Mouse (Mus musculus) C2C12 (cell line): ENCODE data around the gene Ptprn2. TPM values are rescaled to one million over a fixed set of nuclear protein-coding genes. Genes with fewer than 3 reads are reported as not detected.

ENCODE experiments used
- H3K27me3 ChIP-seq: one replicate; pipeline ENCODE4 v1.6.1; 2011; ENCODE audit not compliant: control insufficient read depth, insufficient read depth, insufficient read length
- H3K36me3 ChIP-seq: one replicate; pipeline ENCODE4 v1.6.1; 2011; ENCODE audit not compliant: control insufficient read depth, insufficient read depth
- H3K4me3 ChIP-seq: one replicate; pipeline ENCODE4 v1.5.1; 2011; ENCODE audit warnings: mild to moderate bottlenecking, control low read depth; ENCODE audit not compliant: poor library complexity, insufficient read depth, severe bottlenecking
- H3K79me2 ChIP-seq: one replicate; pipeline ENCODE4 v1.6.1; 2011; ENCODE audit not compliant: control insufficient read depth, insufficient read depth
- H3K79me3 ChIP-seq: one replicate; pipeline ENCODE4 v1.6.1; 2011; ENCODE audit warnings: low read depth, control low read depth
- H3ac ChIP-seq: one replicate; pipeline ENCODE3; 2011; ENCODE audit warnings: low read depth; ENCODE audit not compliant: control insufficient read depth, insufficient read length
- CEBPB ChIP-seq: IDR thresholded peaks from one replicate; pipeline ENCODE4 v1.6.1; 2011; ENCODE audit warnings: low read depth, mild to moderate bottlenecking, control low read depth, moderate library complexity
- CTCF ChIP-seq: IDR thresholded peaks from one replicate; pipeline ENCODE4 v1.5.1; 2011; ENCODE audit not compliant: control insufficient read depth, insufficient read depth, insufficient read length
- FOSL1 ChIP-seq: IDR thresholded peaks from one replicate; pipeline ENCODE4 v1.8.0; 2011; ENCODE audit warnings: mild to moderate bottlenecking, low read length; ENCODE audit not compliant: poor library complexity, insufficient read depth, severe bottlenecking
- MAX ChIP-seq: IDR thresholded peaks from one replicate; pipeline ENCODE4 v1.6.1; 2011; ENCODE audit warnings: mild to moderate bottlenecking, control low read depth
- MYOD1 ChIP-seq: IDR thresholded peaks from one replicate; pipeline ENCODE4 v1.6.1; 2011; ENCODE audit warnings: low read depth; ENCODE audit not compliant: control insufficient read depth, insufficient read length
- MYOG ChIP-seq: IDR thresholded peaks from one replicate; pipeline ENCODE4 v1.6.1; 2011; ENCODE audit not compliant: control insufficient read depth, insufficient read length; ENCODE audit errors: extremely low read depth
- USF1 ChIP-seq: IDR thresholded peaks from one replicate; pipeline ENCODE4 v1.6.1; 2011; ENCODE audit warnings: low read depth, mild to moderate bottlenecking, control low read depth, moderate library complexity
- polyA plus RNA-seq: library from polyadenylated mRNA; unstranded; fragments of >200 nt; fragmentation: generic; extraction: Trizol; gene quantifications from one replicate; pipeline ENCODE4 v1.2.1, GENCODE M21; 2012; ENCODE audit warnings: missing spikeins

Gene Ptprn2
- polyA plus RNA-seq, 1 experiment: 0.41 TPM

- H3K36me3 ChIP-seq: no peaks in the 10 kb centered on the region
- H3ac ChIP-seq: no peak overlapping the region
- no peak for TF ChIP-seq FOSL1
- no peak for TF ChIP-seq MYOG
- TF ChIP-seq MAX: no peak
- TF ChIP-seq CEBPB: no peak
- TF ChIP-seq USF1: no peak
- no peak for TF ChIP-seq MYOD1
- TF ChIP-seq CTCF: no peak
- no peaks in the 10 kb centered on the region for H3K79me2 ChIP-seq
- no peaks in the 10 kb centered on the region for H3K79me3 ChIP-seq
- no peaks in the 10 kb centered on the region for H3K27me3 ChIP-seq
- no peak overlapping the region for H3K4me3 ChIP-seq
Observed at GRCm38 (mm10) chr12:116896651-116897050, 411.1 kb downstream of the Ptprn2 start.

- no peak overlapping the region for H3ac ChIP-seq
- H3K36me3 ChIP-seq: no peaks in the 10 kb centered on the region
- H3K27me3 ChIP-seq: no peaks in the 10 kb centered on the region
- H3K4me3 ChIP-seq: no peak overlapping the region
- TF ChIP-seq CEBPB (no peak), FOSL1 (no peak), USF1 (no peak), CTCF (no peak), MYOG (no peak), MAX (no peak), MYOD1 (no peak)
- no peaks in the 10 kb centered on the region for H3K79me2 ChIP-seq
- no peaks in the 10 kb centered on the region for H3K79me3 ChIP-seq
Observed at GRCm38 (mm10) chr12:116901773-116902172, 416.3 kb downstream of the Ptprn2 start.

- no peaks in the 10 kb centered on the region for H3K27me3 ChIP-seq
- TF ChIP-seq CEBPB: no peak
- TF ChIP-seq MAX: no peak
- no peak for TF ChIP-seq MYOD1
- no peak for TF ChIP-seq FOSL1
- TF ChIP-seq CTCF: no peak
- no peak for TF ChIP-seq USF1
- no peak for TF ChIP-seq MYOG
- H3K79me3 ChIP-seq: no peaks in the 10 kb centered on the region
- H3K36me3 ChIP-seq: no peaks in the 10 kb centered on the region
- no peak overlapping the region for H3ac ChIP-seq
- H3K79me2 ChIP-seq: no peaks in the 10 kb centered on the region
- H3K4me3 ChIP-seq: no peak overlapping the region
Observed at GRCm38 (mm10) chr12:116907424-116907823, 421.9 kb downstream of the Ptprn2 start.

- TF ChIP-seq CEBPB (no peak), MAX (no peak), FOSL1 (no peak), MYOD1 (no peak), USF1 (no peak), MYOG (no peak), CTCF (no peak)
- no peaks in the 10 kb centered on the region for H3K27me3 ChIP-seq
- no peak overlapping the region for H3K4me3 ChIP-seq
- no peaks in the 10 kb centered on the region for H3K79me3 ChIP-seq
- H3ac ChIP-seq: no peak overlapping the region
- no peaks in the 10 kb centered on the region for H3K36me3 ChIP-seq
- no peaks in the 10 kb centered on the region for H3K79me2 ChIP-seq
Observed at GRCm38 (mm10) chr12:116908668-116909067, 423.1 kb downstream of the Ptprn2 start.

GRCm38 (mm10) chr12:116916776-116917175 is 431.3 kb downstream of the Ptprn2 start:
- TF ChIP-seq MAX (no peak), CEBPB (no peak), CTCF (no peak), MYOG (no peak), USF1 (no peak), FOSL1 (no peak), MYOD1 (no peak)
- Histone ChIP-seq H3K79me2 (no peaks in the 10 kb centered on the region), H3K36me3 (no peaks in the 10 kb centered on the region), H3ac (no peak overlapping the region), H3K27me3 (no peaks in the 10 kb centered on the region), H3K4me3 (no peak overlapping the region), H3K79me3 (no peaks in the 10 kb centered on the region)

- no peaks in the 10 kb centered on the region for H3K36me3 ChIP-seq
- H3K4me3 ChIP-seq: no peak overlapping the region
- H3K79me3 ChIP-seq: no peaks in the 10 kb centered on the region
- TF ChIP-seq MAX (no peak), FOSL1 (no peak), MYOG (no peak), CEBPB (no peak), USF1 (no peak), CTCF (no peak), MYOD1 (no peak)
- H3K27me3 ChIP-seq: no peaks in the 10 kb centered on the region
- H3ac ChIP-seq: no peak overlapping the region
- no peaks in the 10 kb centered on the region for H3K79me2 ChIP-seq
Observed at GRCm38 (mm10) chr12:116919185-116919584, 433.7 kb downstream of the Ptprn2 start.
